Comparison of ENCODE assay signal across 24 mouse cellular contexts in genomic region chr3:43399893-43400292, GRCm38 (mm10).
DNase-seq lines count a peak whose midpoint lies in the region; ATAC-seq and TF ChIP-seq lines count a peak whose summit lies in the region.
"Had no signal": no experiment of that assay in that cellular context is flagged by ENCODE, and none has a peak within 500 bp of the region (broad histone marks: within the 10 kb centered on the region; RNA-seq: fewer than 3 reads in every experiment).

No protein-coding gene starts in this region.

- no peak for ATAC-seq in heart, postnatal 0 days (ENCODE audit: insufficient read depth, low read depth)
- no peak for ATAC-seq in heart, embryonic 11.5 days (replicated peaks; ENCODE audit: insufficient number of reproducible peaks, low FRiP score, low TSS enrichment)
- ATAC-seq in lung, embryonic 14.5 days (ENCODE audit: insufficient read depth): peak; percentile 24; the same call in 1 of the 2 replicates
- ATAC-seq: forebrain, embryonic 16.5 days; hindbrain, embryonic 16.5 days; inflammation-experienced regulatory T-cells, adult 6 months; intestine, postnatal 0 days had no signal

- no peaks in the 10 kb centered on the region for H3K4me1 ChIP-seq in heart, postnatal 0 days (ENCODE audit: control insufficient read depth, insufficient read depth)
- H3K4me1 ChIP-seq in heart, embryonic 11.5 days (ENCODE audit: control insufficient read depth, insufficient read depth, low read length): no peaks in the 10 kb centered on the region
- no peaks in the 10 kb centered on the region for H3K4me1 ChIP-seq in lung, embryonic 14.5 days (ENCODE audit: insufficient read depth)
- no peaks in the 10 kb centered on the region for H3K4me1 ChIP-seq in hindbrain, embryonic 10.5 days (replicated peaks)
- H3K4me1 ChIP-seq: embryonic facial prominence, embryonic 13.5 days; forebrain, embryonic 10.5 days; heart, embryonic 12.5 days; hindbrain, embryonic 12.5 days had no signal

- no peaks in the 10 kb centered on the region for H3K36me3 ChIP-seq in heart, postnatal 0 days (replicated peaks; ENCODE audit: control insufficient read depth, insufficient read depth, low read length)
- no peaks in the 10 kb centered on the region for H3K36me3 ChIP-seq in heart, embryonic 11.5 days (ENCODE audit: control insufficient read depth, insufficient read depth, low read length)
- no peaks in the 10 kb centered on the region for H3K36me3 ChIP-seq in lung, embryonic 14.5 days (ENCODE audit: insufficient read depth)
- H3K36me3 ChIP-seq in hindbrain, embryonic 10.5 days: no peaks in the 10 kb centered on the region
- H3K36me3 ChIP-seq: embryonic facial prominence, embryonic 13.5 days; forebrain, embryonic 10.5 days; heart, embryonic 12.5 days; hindbrain, embryonic 12.5 days had no signal

- H3K9ac ChIP-seq in heart, postnatal 0 days (replicated peaks; ENCODE audit: low read depth, low read length): no peak overlapping the region
- H3K9ac ChIP-seq in heart, embryonic 11.5 days (ENCODE audit: low read depth, low read length): no peak overlapping the region
- no peak overlapping the region for H3K9ac ChIP-seq in lung, embryonic 14.5 days
- H3K9ac ChIP-seq: embryonic facial prominence, embryonic 13.5 days; heart, embryonic 12.5 days; hindbrain, embryonic 12.5 days had no signal

- H3K4me3 ChIP-seq in heart, postnatal 0 days (ENCODE audit: low read depth, low read length): no peak overlapping the region
- H3K4me3 ChIP-seq in heart, embryonic 11.5 days (ENCODE audit: low read depth, low read length): no peak overlapping the region
- no peak overlapping the region for H3K4me3 ChIP-seq in lung, embryonic 14.5 days (ENCODE audit: low read depth, low read length)
- no peak overlapping the region for H3K4me3 ChIP-seq in hindbrain, embryonic 10.5 days
- H3K4me3 ChIP-seq: embryonic facial prominence, embryonic 13.5 days; erythroblast, embryonic 14.5 days; forebrain, embryonic 10.5 days; heart, adult 2 months; heart, embryonic 12.5 days; hindbrain, embryonic 12.5 days had no signal

- no peak for TF ChIP-seq EP300 in heart, postnatal 0 days (IDR thresholded peaks at IDR 0.05; ENCODE audit: low read depth)

- H3K27me3 ChIP-seq in heart, postnatal 0 days (ENCODE audit: control insufficient read depth, insufficient read depth, low read length): no peaks in the 10 kb centered on the region
- H3K27me3 ChIP-seq in heart, embryonic 11.5 days (ENCODE audit: control insufficient read depth, insufficient read depth, low read length): no peaks in the 10 kb centered on the region
- H3K27me3 ChIP-seq in lung, embryonic 14.5 days (ENCODE audit: insufficient read depth, low read length): no peaks in the 10 kb centered on the region
- no peaks in the 10 kb centered on the region for H3K27me3 ChIP-seq in hindbrain, embryonic 10.5 days (ENCODE audit: insufficient read depth, poor library complexity, severe bottlenecking)
- H3K27me3 ChIP-seq: CH12.LX; embryonic facial prominence, embryonic 13.5 days; heart, embryonic 12.5 days; hindbrain, embryonic 12.5 days had no signal

- H3K4me2 ChIP-seq in heart, postnatal 0 days (ENCODE audit: low read depth, low read length): no peak overlapping the region
- no peak overlapping the region for H3K4me2 ChIP-seq in heart, embryonic 11.5 days
- no peak overlapping the region for H3K4me2 ChIP-seq in lung, embryonic 14.5 days
- H3K4me2 ChIP-seq: embryonic facial prominence, embryonic 13.5 days; heart, embryonic 12.5 days; hindbrain, embryonic 12.5 days had no signal

- TF ChIP-seq CTCF in heart, postnatal 0 days (IDR thresholded peaks at IDR 0.05; ENCODE audit: low read depth): no peak
- TF ChIP-seq CTCF in lung, embryonic 14.5 days (IDR thresholded peaks at IDR 0.05; ENCODE audit: low read depth): no peak

- H3K27ac ChIP-seq in heart, postnatal 0 days (ENCODE audit: low read depth): no peak overlapping the region
- no peak overlapping the region for H3K27ac ChIP-seq in heart, embryonic 11.5 days (ENCODE audit: low read depth, low read length)
- no peak overlapping the region for H3K27ac ChIP-seq in lung, embryonic 14.5 days (ENCODE audit: low read depth)
- H3K27ac ChIP-seq in hindbrain, embryonic 10.5 days: no peak overlapping the region
- H3K27ac ChIP-seq: embryonic facial prominence, embryonic 13.5 days; forebrain, embryonic 10.5 days; heart, adult 2 months; hindbrain, embryonic 12.5 days had no signal

- no peaks in the 10 kb centered on the region for H3K9me3 ChIP-seq in heart, postnatal 0 days (replicated peaks; ENCODE audit: control insufficient read depth, low read length)
- H3K9me3 ChIP-seq in heart, embryonic 11.5 days (replicated peaks; ENCODE audit: control insufficient read depth, low read length): no peaks in the 10 kb centered on the region
- H3K9me3 ChIP-seq in lung, embryonic 14.5 days (ENCODE audit: low read depth, low read length): no peaks in the 10 kb centered on the region
- no peaks in the 10 kb centered on the region for H3K9me3 ChIP-seq in hindbrain, embryonic 10.5 days
- H3K9me3 ChIP-seq: embryonic facial prominence, embryonic 13.5 days; forebrain, embryonic 10.5 days; heart, embryonic 12.5 days; hindbrain, embryonic 12.5 days had no signal

- peak; percentile 16 to 27 for DNase-seq in cerebellum, postnatal 10 days
- DNase-seq in cerebellum, adult 9-11 months: no peak
- peak; percentile 5 for DNase-seq in heart, postnatal 0 days (ENCODE audit: low spot score)
- DNase-seq in lung, embryonic 14.5 days: peak; percentile 82
- DNase-seq in lung, adult 18-20 months: no peak
- peak; percentile 6 for DNase-seq in NIH3T3 (ENCODE audit: low read depth)
- no peak for DNase-seq in hindbrain, embryonic 10.5 days (ENCODE audit: low spot score)
- DNase-seq: adrenal gland, adult 2 months; cerebellum, adult 11-12 months; cerebellum, adult 9-10 months; gastrocnemius, postnatal 10 days; heart, adult 2 months; heart, postnatal 36 days had no signal

Comparison
In these comparisons a context has a peak if more than half of its experiments do, and no peak if none do; other contexts are left out.
1. DNase-seq: peak in cerebellum, postnatal 10 days (2 of 2), heart, postnatal 0 days (single experiment), lung, embryonic 14.5 days (single experiment) and NIH3T3 (single experiment); none in cerebellum, adult 9-11 months (single experiment), lung, adult 18-20 months (0 of 2) and hindbrain, embryonic 10.5 days (single experiment).